Mouse (Mus musculus): ENCODE results near the gene Cldn34b2.

GRCm38 (mm10) chrX:155177640-155178039, 49.4 kb upstream of the Cldn34b2 start:
- TF ChIP-seq CTCF (IDR thresholded peaks at IDR 0.05; ENCODE audit: borderline replicate concordance, extremely low read depth, insufficient read depth, insufficient read length) (no peak), POLR2A (IDR thresholded peaks at IDR 0.05; ENCODE audit: borderline replicate concordance, extremely low read depth, insufficient read depth, insufficient read length, poor library complexity, severe bottlenecking) (no peak)

Data from brain, embryonic 14.5 days (tissue).